Mouse (Mus musculus) cerebellum, adult 2 months (tissue): Measurements from ENCODE around the gene Tmprss4. TPM values are rescaled to one million over a fixed set of nuclear protein-coding genes. Genes with fewer than 3 reads are reported as not detected.

Source experiments
- DNase-seq, 2 experiments: peaks; one replicate each; pipeline ENCODE4 v3.0.0; 2021
- H3K27ac ChIP-seq: fragments of 200-500 bp; 2 replicates; pipeline ENCODE4 v1.5.1; 2012; ENCODE audit warnings: low read length, control low read depth, inconsistent platforms; ENCODE audit not compliant: insufficient read depth
- H3K27me3 ChIP-seq: fragments of 200-500 bp; 2 replicates; pipeline ENCODE4 v1.6.1; 2012; ENCODE audit warnings: inconsistent platforms, mild to moderate bottlenecking, low read length, moderate library complexity; ENCODE audit not compliant: control insufficient read depth, insufficient read depth
- H3K4me1 ChIP-seq: fragments of 200-500 bp; 2 replicates; pipeline ENCODE4 v1.6.1; 2011; ENCODE audit warnings: low read length; ENCODE audit not compliant: control insufficient read depth, insufficient read depth
- H3K4me3 ChIP-seq: fragments of 200-500 bp; replicated peaks from 2 replicates; pipeline ENCODE3; 2011; ENCODE audit warnings: mild to moderate bottlenecking, low read depth, low read length, control low read depth; ENCODE audit not compliant: insufficient read depth
- CTCF ChIP-seq: fragments of 200-500 bp; IDR thresholded peaks from 2 replicates; pipeline ENCODE4 v1.5.1; 2011; ENCODE audit warnings: low read depth, mild to moderate bottlenecking, control low read depth, low read length, moderate library complexity, borderline replicate concordance; ENCODE audit not compliant: insufficient read depth
- POLR2A ChIP-seq: fragments of 200-500 bp; IDR thresholded peaks from 2 replicates; pipeline ENCODE4 v1.6.1; 2011; ENCODE audit warnings: low read length, control low read depth, borderline replicate concordance; ENCODE audit not compliant: insufficient read depth
- whole genome bisulfite sequencing: fragments of 180-500 bp; shearing (Covaris S2); methylation state at CpG from one replicate; pipeline ENCODE4 v1.1.7; 2018; 5-methylcytosine and 5-hydroxymethylcytosine counted together
- polyA plus RNA-seq: library from polyadenylated mRNA; depleted of rRNA; stranded (reverse); fragments of >200 nt; gene quantifications from 2 replicates; pipeline ENCODE4 v1.2.3, GENCODE M21; 2012

Gene Tmprss4
- polyA plus RNA-seq, 1 experiment: 0.34 TPM

DNA sequence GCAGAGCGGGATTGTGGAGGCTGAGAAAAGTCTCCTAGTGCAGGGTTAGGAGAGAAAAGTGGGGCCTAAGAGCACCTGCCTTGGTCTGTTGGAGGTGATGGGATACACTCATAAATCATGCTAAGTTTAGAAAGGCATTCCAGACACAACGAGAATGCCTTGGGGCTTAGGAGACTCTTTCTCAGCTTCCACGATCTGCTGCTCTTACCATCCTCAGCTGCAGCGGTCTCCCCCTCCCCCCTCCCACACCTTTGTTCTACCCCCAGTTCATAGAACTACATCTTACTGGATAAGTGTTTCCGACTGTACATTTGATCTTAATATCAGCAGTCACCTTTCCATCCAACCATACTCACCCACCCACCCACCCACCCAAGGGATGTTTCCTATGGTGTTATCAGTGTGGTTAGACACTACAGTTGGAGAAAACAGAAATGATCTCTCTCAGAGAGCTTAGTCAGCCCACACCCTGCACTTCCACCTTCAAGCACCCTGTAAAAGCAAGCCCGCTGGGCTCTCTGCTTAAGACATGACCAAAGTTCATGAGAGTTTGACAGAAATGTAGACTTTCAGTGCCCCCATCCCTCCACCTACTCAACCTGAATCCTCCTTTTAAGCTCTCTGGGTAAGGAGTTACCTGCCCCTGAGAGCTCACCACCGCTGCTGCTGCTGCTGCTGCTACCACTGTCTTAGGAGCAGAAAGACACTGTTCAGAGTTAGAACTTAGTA is 3.3 kb upstream of the Tmprss4 start:
- Histone ChIP-seq H3K27ac (no peak overlapping the region), H3K4me1 (no peaks in the 10 kb centered on the region; the same call in 1 of the 2 replicates), H3K27me3 (no peaks in the 10 kb centered on the region), H3K4me3 (no peak overlapping the region)
- no peak for TF ChIP-seq POLR2A
- TF ChIP-seq CTCF: no peak
- no peak for DNase-seq
- WGBS: 93% methylated on average over 7 of the region's 7 CpGs

DNA sequence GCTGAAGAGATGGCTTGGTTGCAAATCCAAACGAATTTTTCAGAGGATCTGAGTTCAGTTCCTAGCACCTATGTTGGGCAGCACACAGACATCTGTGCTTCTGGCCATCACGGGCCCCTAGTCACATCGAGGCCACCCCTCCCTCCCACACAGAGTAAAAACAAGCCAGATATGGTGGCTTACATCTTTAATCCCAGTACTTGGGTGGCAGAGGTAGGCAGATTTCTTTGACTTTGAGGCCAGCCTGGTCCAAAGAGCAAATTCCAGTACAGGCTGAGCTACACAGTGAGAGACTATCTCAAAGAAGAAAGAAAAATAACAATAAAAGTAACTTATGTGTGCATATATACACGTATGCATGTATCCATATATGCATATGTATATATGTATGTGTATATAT is 2.2 kb upstream of the Tmprss4 start:
- no peak for TF ChIP-seq CTCF
- no peak for TF ChIP-seq POLR2A
- no peak for DNase-seq
- Histone ChIP-seq H3K4me3 (no peak overlapping the region), H3K27ac (no peak overlapping the region), H3K27me3 (no peaks in the 10 kb centered on the region), H3K4me1 (no peaks in the 10 kb centered on the region; the same call in 1 of the 2 replicates)
- WGBS: 79% methylated on average over 4 of the region's 4 CpGs

DNA sequence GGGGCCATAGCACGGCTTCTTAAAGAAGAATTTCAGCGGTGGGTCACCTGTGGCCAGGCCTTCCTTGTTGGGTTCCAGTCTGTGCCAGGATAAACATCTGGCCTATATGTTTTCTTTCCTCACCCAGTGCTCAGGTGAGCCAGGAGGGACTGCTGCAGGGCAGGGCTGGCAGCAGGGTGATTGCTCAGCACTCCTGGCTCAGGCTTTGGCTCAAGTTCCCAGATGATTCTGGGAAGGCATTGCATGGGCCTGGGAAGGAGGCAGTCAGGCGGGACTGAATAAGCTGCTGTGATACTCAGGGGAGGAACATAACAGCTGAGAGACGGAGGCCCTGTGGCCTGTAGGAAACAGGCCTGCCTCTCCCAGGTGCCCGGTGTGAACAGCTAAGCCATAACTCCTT is 1.3 kb upstream of the Tmprss4 start:
- Histone ChIP-seq H3K4me3 (no peak overlapping the region), H3K27me3 (no peaks in the 10 kb centered on the region), H3K27ac (no peak overlapping the region), H3K4me1 (no peaks in the 10 kb centered on the region; the same call in 1 of the 2 replicates)
- no peak for DNase-seq
- WGBS: 80% methylated on average over 5 of the region's 5 CpGs
- no peak for TF ChIP-seq POLR2A
- no peak for TF ChIP-seq CTCF

DNA sequence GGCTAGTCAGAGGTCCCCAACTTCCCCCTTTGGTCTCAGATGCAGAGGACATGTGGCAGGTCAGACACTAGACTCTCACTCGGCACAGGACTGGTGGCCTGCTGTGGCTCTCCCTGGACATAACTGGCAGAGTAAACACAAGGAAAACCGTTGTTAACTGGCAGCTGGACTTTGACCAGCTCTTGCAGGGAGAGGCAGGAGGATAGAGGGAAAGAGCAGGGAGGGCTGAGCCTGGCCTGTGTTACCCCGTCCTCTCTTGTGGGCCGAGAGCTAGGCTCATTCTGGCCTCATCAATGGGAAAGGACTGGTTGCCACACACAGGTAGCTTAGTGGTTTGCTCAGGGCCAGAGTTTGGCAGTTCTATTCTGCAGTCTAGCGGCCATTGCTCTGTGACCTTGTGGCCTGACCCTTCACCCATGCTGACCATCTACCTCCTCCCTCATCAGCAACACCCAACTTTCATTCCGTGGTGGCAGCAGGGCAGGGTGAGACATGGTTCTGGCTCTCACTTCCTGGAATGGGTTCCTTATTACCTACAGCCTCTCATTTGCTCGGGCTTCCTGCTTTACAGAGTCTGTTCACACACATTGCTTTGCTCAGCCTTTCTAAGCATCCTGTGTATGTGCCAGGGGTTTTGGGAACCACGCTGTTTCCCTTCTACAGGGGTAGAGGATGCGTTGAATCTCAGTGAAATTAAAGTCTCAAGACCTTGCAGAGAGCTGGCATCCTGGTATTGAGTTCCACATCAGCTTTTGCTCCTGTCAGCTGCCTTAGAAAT is 1.7 kb downstream of the Tmprss4 start:
- no peaks in the 10 kb centered on the region for H3K27me3 ChIP-seq
- H3K4me1 ChIP-seq: no peaks in the 10 kb centered on the region; the same call in 1 of the 2 replicates
- no peak overlapping the region for H3K4me3 ChIP-seq
- TF ChIP-seq POLR2A (no peak), CTCF (no peak)
- 63% methylated on average over 9 of the region's 9 CpGs for WGBS
- no peak overlapping the region for H3K27ac ChIP-seq
- DNase-seq: no peak

DNA sequence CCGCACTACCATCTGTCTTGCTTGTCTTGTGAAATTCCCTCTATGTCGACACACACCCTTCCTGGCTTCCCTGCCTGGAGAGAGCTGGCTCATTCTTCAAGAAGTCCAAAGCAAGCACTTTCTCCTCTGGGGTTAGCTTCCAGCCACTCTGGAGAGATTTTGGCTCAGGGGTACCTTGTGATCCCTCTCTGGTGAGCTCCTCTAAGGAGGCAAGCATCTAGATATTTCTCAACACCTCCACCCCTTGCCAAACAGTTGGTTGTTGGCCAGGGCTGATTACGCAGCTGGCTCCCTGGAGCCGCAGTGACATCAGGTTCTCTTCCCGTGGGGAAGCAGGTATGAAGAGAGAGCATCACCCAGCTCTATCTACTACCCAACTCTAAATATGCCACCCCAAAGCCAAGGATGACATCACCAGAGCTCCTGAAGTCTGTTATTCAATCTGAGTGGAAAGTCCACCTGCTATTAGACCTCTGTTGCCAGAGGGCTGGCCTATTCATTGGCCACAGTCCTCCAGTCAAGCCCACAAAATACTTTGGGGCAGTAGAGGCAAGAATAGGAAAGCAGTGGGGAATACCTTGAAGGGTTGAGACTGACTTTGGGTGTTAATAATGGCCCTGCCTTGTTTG is 2.5 kb downstream of the Tmprss4 start:
- no peak overlapping the region for H3K4me3 ChIP-seq
- H3K4me1 ChIP-seq: no peaks in the 10 kb centered on the region; the same call in 1 of the 2 replicates
- no peaks in the 10 kb centered on the region for H3K27me3 ChIP-seq
- WGBS: 61% methylated on average over 5 of the region's 5 CpGs
- H3K27ac ChIP-seq: no peak overlapping the region
- no peak for DNase-seq
- TF ChIP-seq CTCF (no peak), POLR2A (no peak)

DNA sequence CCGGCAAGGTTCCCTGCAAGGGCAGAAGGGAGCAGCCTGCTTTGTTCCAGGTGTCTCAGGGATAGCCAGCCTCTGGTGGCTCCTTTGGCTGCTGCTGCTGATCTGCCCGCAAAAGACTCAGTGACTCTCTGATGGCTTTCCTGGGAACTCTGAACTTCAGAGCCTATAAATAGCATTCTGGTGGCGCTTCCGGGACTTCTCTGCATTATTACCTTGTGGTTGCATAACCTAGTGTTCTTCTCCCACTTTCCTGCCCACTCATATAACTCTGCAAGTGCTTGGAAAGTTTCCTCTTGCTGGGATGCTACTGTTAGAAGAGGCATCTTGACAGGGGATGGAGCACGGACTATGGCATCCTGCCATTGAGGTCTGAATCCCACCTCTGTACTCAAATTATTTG is 6.3 kb downstream of the Tmprss4 start:
- Histone ChIP-seq H3K27me3 (no peaks in the 10 kb centered on the region), H3K27ac (no peak overlapping the region), H3K4me3 (no peak overlapping the region), H3K4me1 (no peaks in the 10 kb centered on the region; the same call in 1 of the 2 replicates)
- TF ChIP-seq POLR2A (no peak), CTCF (no peak)
- DNase-seq: no peak
- WGBS: 90% methylated on average over 5 of the region's 5 CpGs

DNA sequence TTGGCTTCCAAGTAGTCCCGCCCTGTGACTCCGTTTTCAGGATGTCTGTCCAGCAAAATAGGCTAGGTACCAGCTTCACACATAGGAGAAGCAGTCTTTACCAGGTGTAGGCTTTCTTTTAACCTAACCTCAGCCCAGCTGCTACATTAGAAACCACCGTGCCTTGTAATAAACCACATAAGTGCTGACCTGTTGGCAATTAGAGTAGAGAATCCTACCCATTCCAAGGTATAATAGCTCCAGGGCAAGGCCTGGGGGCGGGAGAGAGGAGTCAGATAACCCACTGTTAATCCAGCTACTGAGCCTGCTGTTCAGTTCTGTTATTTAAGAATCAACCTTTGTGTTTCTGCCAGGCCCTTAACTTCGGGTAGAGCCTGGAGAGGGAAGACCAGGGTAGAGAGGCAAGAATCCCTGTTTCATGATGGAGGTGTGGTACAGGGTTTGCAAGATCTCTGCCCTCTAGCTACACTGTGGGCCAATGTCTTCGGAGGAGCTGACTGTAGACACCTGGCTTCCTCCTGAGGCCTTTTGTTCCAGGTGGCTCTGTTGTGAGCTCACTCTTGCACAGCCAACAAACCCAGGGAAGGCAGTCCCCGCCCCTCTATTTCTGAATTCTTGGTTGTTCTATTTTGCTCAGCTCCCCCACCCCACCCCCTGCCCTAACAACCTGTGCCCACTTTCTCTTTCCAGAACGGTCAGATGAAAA is 7.6 kb downstream of the Tmprss4 start:
- no peaks in the 10 kb centered on the region for H3K27me3 ChIP-seq
- H3K4me1 ChIP-seq: no peaks in the 10 kb centered on the region
- no peak overlapping the region for H3K4me3 ChIP-seq
- 80% methylated on average over 8 of the region's 8 CpGs for WGBS
- no peak for TF ChIP-seq POLR2A
- TF ChIP-seq CTCF: no peak
- no peak for DNase-seq
- H3K27ac ChIP-seq: no peak overlapping the region
